Mouse (Mus musculus): Measurements from ENCODE around the gene Cavin1. TPM values are rescaled to one million over a fixed set of nuclear protein-coding genes. Genes with fewer than 3 reads are reported as not detected.

The Cavin1 gene
- total and polyA plus RNA-seq, 3 experiments: 3.4 to 9.0 TPM; not detected in 1

DNA sequence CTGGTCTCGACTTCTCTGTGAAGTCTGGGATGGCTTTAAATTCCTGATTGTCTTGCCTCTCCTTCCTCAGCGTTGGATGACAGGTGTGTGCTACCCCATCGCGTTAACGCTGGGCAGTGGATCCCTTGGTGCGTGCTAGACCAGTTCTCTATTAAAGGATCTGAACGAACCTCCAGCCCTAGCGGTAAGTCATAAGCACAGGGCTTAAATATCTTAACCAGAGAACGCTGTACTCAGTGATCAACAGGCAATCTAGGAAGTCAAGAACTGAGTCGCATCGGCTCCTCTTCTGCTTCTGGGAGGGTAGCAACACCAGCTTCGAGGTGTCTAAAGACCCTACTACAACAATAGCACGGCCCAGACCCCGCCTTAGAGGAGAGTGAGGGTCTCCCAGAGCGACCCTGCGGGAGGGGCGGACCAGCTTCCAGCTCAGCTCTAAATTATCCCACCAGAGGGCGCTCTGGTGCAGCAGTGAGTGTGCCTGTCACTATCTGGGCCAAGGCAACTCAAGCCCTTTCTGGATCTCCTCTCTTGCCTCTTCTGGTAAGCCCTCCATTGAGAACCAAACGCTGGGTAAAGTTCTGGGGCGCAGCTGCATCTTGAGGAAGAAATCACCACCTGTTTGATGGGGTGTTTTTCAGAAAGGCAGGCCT lies 12.6 kb upstream of the Cavin1 start (continued):
- TF ChIP-seq GABPA (IDR thresholded peaks at IDR 0.05; ENCODE audit: low read depth, low read length) (no peak), CHD2 (IDR thresholded peaks at IDR 0.05; ENCODE audit: low read length) (no peak), ZKSCAN1 (IDR thresholded peaks at IDR 0.05; ENCODE audit: low read depth, low read length) (peak; percentile 52; the same call in 1 of the 2 replicates), SIN3A (IDR thresholded peaks at IDR 0.05; ENCODE audit: low read length) (peak; percentile 82), RAD21 (IDR thresholded peaks at IDR 0.05; ENCODE audit: low read depth, low read length) (peak; percentile 91), BHLHE40 (IDR thresholded peaks at IDR 0.05; ENCODE audit: borderline replicate concordance, low read depth, low read length) (peak; percentile 59; the same call in 1 of the 2 replicates), SMC3 (IDR thresholded peaks at IDR 0.05; ENCODE audit: low read depth, low read length) (peak; percentile 98), RCOR1 (IDR thresholded peaks at IDR 0.05; ENCODE audit: low read depth, low read length) (no peak), KAT2A (conservative IDR thresholded peaks at IDR 0.05; ENCODE audit: low read depth, low read length) (no peak), HCFC1 (IDR thresholded peaks at IDR 0.05; ENCODE audit: low read depth, low read length) (0 out of 2 replicates have a peak, but pooled peaks have one; percentile 39), MEF2A (IDR thresholded peaks at IDR 0.05; ENCODE audit: extremely low read depth, insufficient replicate concordance, low read depth, low read length, poor library complexity, severe bottlenecking) (0 out of 2 replicates have a peak, but pooled peaks have one; percentile 13), ETS1 (IDR thresholded peaks at IDR 0.05; ENCODE audit: low read depth, low read length) (peak; percentile 34; the same call in 1 of the 2 replicates), POLR2AphosphoS2 (IDR thresholded peaks at IDR 0.05; ENCODE audit: low read length) (no peak), JUND (IDR thresholded peaks at IDR 0.05; ENCODE audit: low read depth, low read length) (0 out of 2 replicates have a peak, but pooled peaks have one; percentile 55)

DNA sequence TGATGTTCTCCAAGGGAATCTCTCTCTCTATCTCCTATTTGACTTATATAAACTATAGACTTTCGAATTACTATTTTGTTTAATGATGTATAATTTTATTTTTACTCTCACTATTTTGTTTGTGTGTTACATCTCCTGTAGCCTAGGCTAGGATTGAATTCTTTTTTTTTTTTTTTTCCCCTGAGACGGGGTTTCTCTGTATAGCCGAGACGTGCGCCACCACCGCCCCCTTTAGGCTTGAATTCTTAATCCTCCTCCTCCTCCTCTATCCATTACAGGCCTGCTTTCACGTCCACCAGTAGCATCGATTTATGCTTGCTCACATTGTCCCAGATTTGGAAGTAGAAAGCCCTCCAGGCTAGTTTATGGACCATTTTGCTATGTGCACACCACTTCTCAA lies 11.4 kb upstream of the Cavin1 start:
- Histone ChIP-seq H3K4me3 (ENCODE audit: control insufficient read depth in 1 of 2, insufficient read depth in 1 of 2, low read depth in 2 of 2, low read length in 2 of 2) (no peak overlapping the region), H3K27ac (ENCODE audit: control insufficient read depth, low read depth, low read length) (no peak overlapping the region), H3K4me1 (ENCODE audit: control insufficient read depth in 1 of 2, insufficient read depth in 2 of 2, low read length in 2 of 2) (peaks cover 4 to 11% of the 10 kb centered on the region in 2 experiments; a peak in 3 of 4 replicates), H3K9ac (ENCODE audit: control insufficient read depth, low read depth, low read length, poor library complexity, severe bottlenecking) (no peak overlapping the region), H3K36me3 (ENCODE audit: control insufficient read depth in 1 of 2, insufficient read depth in 2 of 2, low read length in 2 of 2) (peaks cover 0 to 4% of the 10 kb centered on the region in 2 experiments; a peak in 1 of 4 replicates), H3K79me2 (ENCODE audit: control insufficient read depth, insufficient read depth, low read length, poor library complexity) (no peaks in the 10 kb centered on the region), H3K9me3 (replicated peaks; ENCODE audit: insufficient read depth, low read length) (no peaks in the 10 kb centered on the region), H3K27me3 (ENCODE audit: control insufficient read depth in 1 of 2, insufficient read depth in 2 of 2, low read length in 2 of 2) (peaks cover 5% of the 10 kb centered on the region in 2 experiments; a peak in 3 of 4 replicates)
- peak; percentile 49 for DNase-seq (ENCODE audit: low read depth, low spot score)
- TF ChIP-seq RAD21 (IDR thresholded peaks at IDR 0.05; ENCODE audit: low read depth, low read length) (peak; percentile 61), HCFC1 (IDR thresholded peaks at IDR 0.05; ENCODE audit: low read depth, low read length) (no peak), CTCF (IDR thresholded peaks at IDR 0.05 in 2 of 3, conservative IDR thresholded peaks at IDR 0.05 in 1 of 3; ENCODE audit: control insufficient read depth in 1 of 3, insufficient read depth in 1 of 3, low read depth in 2 of 3, low read length in 3 of 3, poor library complexity in 1 of 3, severe bottlenecking in 1 of 3) (peak in 2 of 3 experiments; percentile 39 to 61; a peak in 4 of 6 replicates), ZKSCAN1 (IDR thresholded peaks at IDR 0.05; ENCODE audit: low read depth, low read length) (no peak), MYC (IDR thresholded peaks at IDR 0.05; ENCODE audit: low read depth, low read length) (no peak), SMC3 (IDR thresholded peaks at IDR 0.05; ENCODE audit: low read depth, low read length) (peak; percentile 60), E2F4 (IDR thresholded peaks at IDR 0.05; ENCODE audit: borderline replicate concordance, low read depth, low read length) (no peak), ZC3H11A (IDR thresholded peaks at IDR 0.05; ENCODE audit: low read depth, low read length) (peak; percentile 31), ZNF384 (IDR thresholded peaks at IDR 0.05; ENCODE audit: low read depth, low read length) (peak; percentile 97)
